Mouse (Mus musculus) liver, embryonic 12.5 days (tissue): ENCODE measurements around the gene Pira2. TPM values are rescaled to one million over a fixed set of nuclear protein-coding genes. Genes with fewer than 3 reads are reported as not detected.
"Not testable (repeated sequence)": the region's sequence is repeated elsewhere in the genome, so short reads cannot be mapped to it uniquely, and the experiment has no call there.

ENCODE experiments used
- ATAC-seq: fragments of 200-750 bp; cut with Nextera tagmentation; 2 replicates; pipeline ENCODE4 v1.8.0; 2017; ENCODE audit warnings: moderate number of reproducible peaks, mild to moderate bottlenecking, moderate library complexity
- H3K27ac ChIP-seq: fragments of 300-500 bp; sonication (generic); 2 replicates; pipeline ENCODE4 v1.5.1; 2016; ENCODE audit warnings: mild to moderate bottlenecking
- H3K27me3 ChIP-seq: fragments of 300-500 bp; sonication (generic); replicated peaks from 2 replicates; pipeline ENCODE4 v1.6.1; 2016; ENCODE audit warnings: mild to moderate bottlenecking, moderate library complexity
- H3K36me3 ChIP-seq: fragments of 300-500 bp; sonication (generic); 2 replicates; pipeline ENCODE4 v1.6.1; 2016; ENCODE audit warnings: mild to moderate bottlenecking, moderate library complexity
- H3K4me1 ChIP-seq: fragments of 300-500 bp; sonication (generic); 2 replicates; pipeline ENCODE4 v1.6.1; 2016
- H3K4me2 ChIP-seq: fragments of 300-500 bp; sonication (generic); 2 replicates; pipeline ENCODE4 v1.6.1; 2016; ENCODE audit warnings: mild to moderate bottlenecking, moderate library complexity
- H3K4me3 ChIP-seq: fragments of 300-500 bp; sonication (generic); 2 replicates; pipeline ENCODE4 v1.5.1; 2016; ENCODE audit warnings: mild to moderate bottlenecking, moderate library complexity
- H3K9ac ChIP-seq: fragments of 300-500 bp; sonication (generic); 2 replicates; pipeline ENCODE4 v1.6.1; 2016; ENCODE audit warnings: mild to moderate bottlenecking, moderate library complexity
- H3K9me3 ChIP-seq: fragments of 300-500 bp; sonication (generic); replicated peaks from 2 replicates; pipeline ENCODE4 v1.6.1; 2016; ENCODE audit warnings: mild to moderate bottlenecking, moderate library complexity
- WGBS: fragments of 180-500 bp; shearing (Covaris S2); methylation state at CpG from one replicate; pipeline ENCODE4 v1.1.7; 2016; ENCODE audit not compliant: insufficient replicate concordance; 5-methylcytosine and 5-hydroxymethylcytosine counted together
- polyA plus RNA-seq: library from polyadenylated mRNA; unstranded; fragments of >200 nt; fragmentation: Nextera tagmentation; extraction: Ambion mirVana; gene quantifications from 2 replicates; pipeline ENCODE4 v1.2.1, GENCODE M21; 2016

Gene Pira2
- 0.35 and 0.44 TPM in 2 replicates for polyA plus RNA-seq

DNA sequence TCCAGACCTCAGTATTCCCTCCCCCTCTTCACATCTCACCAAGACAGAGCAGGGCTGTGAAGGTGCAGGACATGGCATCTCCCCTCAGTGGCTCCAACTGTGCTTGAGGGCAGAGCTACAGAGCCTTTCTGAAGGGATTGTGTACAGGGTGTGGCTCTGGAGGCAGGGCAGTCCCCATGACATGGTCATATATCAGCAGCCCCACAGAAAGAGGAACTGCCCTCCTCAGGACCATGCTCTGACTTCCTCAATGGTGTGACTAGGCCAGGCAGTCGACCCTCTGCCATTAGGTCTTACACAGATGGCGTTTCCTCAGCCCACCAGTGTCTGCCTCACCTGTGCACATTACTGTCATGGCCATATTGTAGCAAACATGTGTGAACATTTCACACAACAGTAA, at the start of gene Pira2:
TSS of gene Pira2 (minus strand) at position 101 of the 400 bp plus-strand sequence.
- not testable (repeated sequence) for H3K4me1 ChIP-seq

DNA sequence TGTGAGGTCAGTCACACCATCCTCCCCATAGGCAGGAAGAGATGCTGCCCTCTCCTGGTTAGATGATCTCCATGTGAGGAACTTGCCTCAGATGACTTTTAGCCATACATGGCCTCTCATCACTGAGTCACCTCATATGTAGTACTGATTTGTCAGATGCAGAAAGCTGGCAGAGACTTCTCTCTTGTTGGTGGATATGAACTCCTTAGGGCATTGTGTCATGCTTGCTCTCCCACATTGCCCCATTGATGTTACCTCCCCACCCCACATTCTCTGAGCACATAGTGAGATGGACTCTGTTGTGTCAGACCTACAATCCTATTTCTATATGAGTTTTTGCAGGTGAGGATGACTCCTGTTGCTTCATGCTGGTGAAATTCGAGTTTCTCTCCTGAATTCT, 30.2 kb upstream of the Pira2 start:
- not testable (repeated sequence) for H3K9me3 ChIP-seq, H3K9ac ChIP-seq, ATAC-seq, H3K4me3 ChIP-seq, H3K4me2 ChIP-seq, H3K27me3 ChIP-seq, H3K27ac ChIP-seq, H3K36me3 ChIP-seq, H3K4me1 ChIP-seq
- WGBS, result no CpG with 5 or more reads among the region's 1 CpGs

More for the DNA sequence above, at the start of gene Pira2:
- H3K4me2 ChIP-seq, H3K27me3 ChIP-seq, H3K9me3 ChIP-seq, H3K9ac ChIP-seq, H3K4me3 ChIP-seq, H3K36me3 ChIP-seq, H3K27ac ChIP-seq, ATAC-seq: not testable (repeated sequence)
- WGBS, result no CpG with 5 or more reads among the region's 2 CpGs

DNA sequence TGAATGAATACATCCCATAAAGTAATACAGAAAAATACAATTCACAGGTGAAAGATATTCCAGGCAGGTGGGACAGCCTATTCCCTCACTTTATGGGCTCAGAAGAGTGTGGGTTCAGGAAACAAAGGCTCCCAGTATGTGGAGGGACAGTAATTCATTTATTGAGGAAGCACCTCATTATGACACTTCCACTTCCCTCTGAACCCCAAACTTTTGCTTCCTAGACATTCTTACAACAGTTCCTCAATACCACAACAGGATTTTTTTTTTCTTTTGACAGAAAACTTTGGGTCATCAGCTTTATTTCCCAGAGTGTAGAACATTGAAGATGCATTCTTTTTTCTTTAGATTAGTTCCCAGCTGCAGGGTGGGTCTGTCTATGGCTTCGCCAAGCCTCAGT, 7.0 kb downstream of the Pira2 start:
- H3K36me3 ChIP-seq, ATAC-seq, H3K4me3 ChIP-seq, H3K4me2 ChIP-seq, H3K9ac ChIP-seq, H3K9me3 ChIP-seq, H3K27me3 ChIP-seq, H3K27ac ChIP-seq, H3K4me1 ChIP-seq: not testable (repeated sequence)
- no CpG with 5 or more reads among the region's 1 CpGs for WGBS

DNA sequence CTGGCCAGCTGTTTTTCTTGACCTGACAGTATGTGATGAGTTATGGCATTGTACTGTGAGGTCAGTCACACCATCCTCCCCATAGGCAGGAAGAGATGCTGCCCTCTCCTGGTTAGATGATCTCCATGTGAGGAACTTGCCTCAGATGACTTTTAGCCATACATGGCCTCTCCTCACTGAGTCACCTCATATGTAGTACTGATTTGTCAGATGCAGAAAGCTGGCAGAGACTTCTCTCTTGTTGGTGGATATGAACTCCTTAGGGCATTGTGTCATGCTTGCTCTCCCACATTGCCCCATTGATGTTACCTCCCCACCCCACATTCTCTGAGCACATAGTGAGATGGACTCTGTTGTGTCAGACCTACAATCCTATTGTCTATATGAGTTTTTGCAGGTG, 14.2 kb downstream of the Pira2 start:
- not testable (repeated sequence) for H3K4me2 ChIP-seq, H3K36me3 ChIP-seq, H3K27ac ChIP-seq, H3K4me1 ChIP-seq, ATAC-seq, H3K27me3 ChIP-seq, H3K9me3 ChIP-seq, H3K9ac ChIP-seq, H3K4me3 ChIP-seq

DNA sequence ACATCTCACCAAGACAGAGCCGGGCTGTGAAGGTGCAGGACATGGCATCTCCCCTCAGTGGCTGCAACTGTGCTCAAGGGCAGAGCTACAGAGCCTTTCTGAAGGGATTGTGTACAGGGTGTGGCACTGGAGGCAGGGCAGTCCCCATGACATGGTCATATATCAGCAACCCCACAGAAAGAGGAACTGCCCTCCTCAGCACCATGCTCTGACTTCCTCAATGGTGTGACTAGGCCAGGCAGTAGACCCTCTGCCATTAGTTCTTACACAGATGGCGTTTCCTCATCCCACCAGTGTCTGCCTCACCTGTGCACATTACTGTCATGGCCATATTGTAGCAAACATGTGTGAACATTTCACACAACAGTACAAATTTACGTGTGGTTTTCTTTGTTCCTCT, 19.3 kb downstream of the Pira2 start, which contains the start of gene Gm15448:
TSS of gene Gm15448 (minus strand) at position 89 of the 400 bp plus-strand sequence.
- H3K4me3 ChIP-seq, result not testable (repeated sequence)

DNA sequence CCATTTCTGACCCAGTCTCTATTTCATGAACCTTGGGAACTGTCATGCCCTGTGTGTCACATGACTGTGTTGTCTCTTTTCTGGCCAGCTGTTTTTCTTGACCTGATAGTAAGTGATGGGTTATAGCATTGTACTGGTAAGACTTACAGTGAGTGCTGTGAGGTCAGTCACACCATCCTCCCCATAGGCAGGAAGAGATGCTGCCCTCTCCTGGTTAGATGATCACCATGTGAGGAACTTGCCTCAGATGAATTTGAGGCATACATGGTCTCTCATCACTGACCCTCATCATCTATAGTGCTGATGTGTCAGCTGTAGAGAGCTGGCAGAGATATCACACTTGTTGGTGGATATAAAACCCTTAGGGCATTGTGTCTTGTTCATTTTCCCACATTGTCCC, 32.9 kb downstream of the Pira2 start:
- H3K27me3 ChIP-seq, H3K27ac ChIP-seq, H3K9ac ChIP-seq, ATAC-seq, H3K36me3 ChIP-seq, H3K4me1 ChIP-seq, H3K4me3 ChIP-seq, H3K4me2 ChIP-seq, H3K9me3 ChIP-seq: not testable (repeated sequence)

More for the DNA sequence above, 19.3 kb downstream of the Pira2 start, which contains the start of gene Gm15448:
- 18% methylated on average over 1 of the region's 3 CpGs for WGBS
- not testable (repeated sequence) for H3K27me3 ChIP-seq, ATAC-seq, H3K9me3 ChIP-seq, H3K36me3 ChIP-seq, H3K9ac ChIP-seq, H3K27ac ChIP-seq, H3K4me2 ChIP-seq, H3K4me1 ChIP-seq

DNA sequence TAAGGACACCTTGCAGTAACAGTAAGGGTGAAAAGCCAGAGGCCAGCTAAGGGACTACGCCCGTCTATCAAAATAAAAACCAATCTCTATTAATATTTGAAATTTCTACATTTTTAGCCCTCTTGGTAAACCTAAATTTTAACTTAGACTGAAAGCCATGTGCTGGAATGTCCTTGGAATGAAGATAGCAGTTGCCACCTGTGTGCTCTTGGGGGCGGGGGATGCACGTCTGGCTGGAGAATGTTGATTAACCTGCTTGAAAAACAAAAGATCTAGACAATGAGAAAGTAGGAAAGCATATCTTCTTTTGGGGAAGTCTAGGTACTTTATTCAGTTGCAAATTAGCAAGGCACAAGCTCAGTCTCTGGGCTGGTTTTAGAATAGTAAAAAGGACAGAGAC, 41.9 kb downstream of the Pira2 start:
- H3K27ac ChIP-seq, H3K4me3 ChIP-seq, H3K4me1 ChIP-seq, H3K9ac ChIP-seq, H3K9me3 ChIP-seq, ATAC-seq, H3K36me3 ChIP-seq, H3K27me3 ChIP-seq, H3K4me2 ChIP-seq: not testable (repeated sequence)
- WGBS, result 68% methylated on average over 4 of the region's 4 CpGs

DNA sequence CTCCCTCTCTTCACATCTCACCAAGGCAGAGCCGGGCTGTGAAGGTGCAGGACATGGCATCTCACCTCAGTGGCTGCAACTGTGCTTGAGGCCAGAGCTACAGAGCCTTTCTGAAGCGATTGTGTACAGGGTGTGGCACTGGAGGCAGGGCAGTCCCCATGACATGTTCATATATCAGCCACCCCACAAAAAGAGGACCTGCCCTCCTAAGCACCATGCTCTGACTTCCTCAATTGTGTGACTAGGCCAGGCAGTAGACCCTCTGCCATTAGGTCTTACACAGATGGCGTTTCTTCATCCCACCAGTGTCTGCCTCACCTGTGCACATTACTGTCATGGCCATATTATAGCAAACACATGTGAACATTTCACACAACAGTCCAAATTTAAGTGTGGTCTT, 44.9 kb downstream of the Pira2 start:
- not testable (repeated sequence) for H3K4me2 ChIP-seq

DNA sequence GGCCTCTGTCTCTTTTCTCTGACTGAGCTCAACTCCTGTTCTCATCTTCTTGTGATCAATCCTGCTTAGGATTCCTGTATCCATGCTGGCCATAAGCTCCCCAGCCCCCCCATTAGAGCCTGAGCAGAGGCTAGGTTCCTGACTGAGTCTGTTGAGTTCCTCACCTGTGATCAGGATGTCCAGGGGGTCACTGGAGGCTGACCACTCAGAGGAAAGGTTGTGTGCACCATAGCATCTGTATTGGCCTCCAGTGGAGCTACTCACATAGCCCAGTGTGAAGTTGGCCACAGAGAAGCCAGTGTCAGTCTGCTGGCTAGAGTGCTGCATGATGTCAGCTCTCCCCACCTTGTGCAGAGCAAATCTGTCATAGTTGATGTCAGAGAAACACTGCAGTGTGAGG, 48.6 kb downstream of the Pira2 start:
- ATAC-seq, result not testable (repeated sequence)

More for the DNA sequence above, 44.9 kb downstream of the Pira2 start:
- not testable (repeated sequence) for H3K27me3 ChIP-seq, H3K36me3 ChIP-seq, H3K4me1 ChIP-seq, H3K4me3 ChIP-seq, ATAC-seq, H3K9ac ChIP-seq, H3K9me3 ChIP-seq, H3K27ac ChIP-seq
- 44% methylated on average over 3 of the region's 3 CpGs for WGBS

More for the DNA sequence above, 48.6 kb downstream of the Pira2 start:
- H3K4me1 ChIP-seq, H3K9ac ChIP-seq, H3K27me3 ChIP-seq, H3K36me3 ChIP-seq, H3K27ac ChIP-seq, H3K4me3 ChIP-seq, H3K9me3 ChIP-seq, H3K4me2 ChIP-seq: not testable (repeated sequence)

Other genes with a start within 250 kb of the Pira2 start
- 0.08 TPM in 1 of 2 replicates, not detected in the other for gene Oscar, start 228.9 kb downstream of the Pira2 start, polyA plus RNA-seq
- 295 and 296 TPM in 2 replicates for gene Ndufa3, start 227.7 kb downstream of the Pira2 start, polyA plus RNA-seq
- gene Tfpt, start 215.1 kb downstream of the Pira2 start, polyA plus RNA-seq, result 16.0 and 17.6 TPM in 2 replicates
- 93.1 and 97.6 TPM in 2 replicates for gene Prpf31, start 215.1 kb downstream of the Pira2 start, polyA plus RNA-seq
- 32.6 and 34.4 TPM in 2 replicates for gene Cnot3, start 199.8 kb downstream of the Pira2 start, polyA plus RNA-seq
- gene Leng1, start 179.2 kb downstream of the Pira2 start, polyA plus RNA-seq, result 10.2 and 11.6 TPM in 2 replicates
- 6.9 and 8.1 TPM in 2 replicates for gene Tmc4, start 167.5 kb downstream of the Pira2 start, polyA plus RNA-seq
- 59.0 and 60.3 TPM in 2 replicates for gene Tsen34, start 152.2 kb downstream of the Pira2 start, polyA plus RNA-seq
- 24.9 and 27.5 TPM in 2 replicates for gene Mboat7, start 151.5 kb downstream of the Pira2 start, polyA plus RNA-seq
- gene Rps9, start 141.1 kb downstream of the Pira2 start, polyA plus RNA-seq, result 1,310 and 1,334 TPM in 2 replicates
- 0.91 and 0.94 TPM in 2 replicates for gene Pirb, start 124.7 kb downstream of the Pira2 start, polyA plus RNA-seq
- not detected in 2 replicates for gene Gm15448, start 19.4 kb downstream of the Pira2 start, polyA plus RNA-seq
- gene Gm14548, start 53.1 kb upstream of the Pira2 start, polyA plus RNA-seq, result 0.15 and 0.18 TPM in 2 replicates
- 0.12 and 0.20 TPM in 2 replicates for gene Lilra6, start 70.5 kb upstream of the Pira2 start, polyA plus RNA-seq
- 0.81 and 1.0 TPM in 2 replicates for gene Lair1, start 218.2 kb upstream of the Pira2 start, polyA plus RNA-seq